Mouse (Mus musculus) hindbrain, embryonic 11.5 days (tissue): Measurements from ENCODE around the gene Rhox6. TPM values are rescaled to one million over a fixed set of nuclear protein-coding genes. Genes with fewer than 3 reads are reported as not detected.
A peak's percentile ranks its signal among the peaks of the same experiment; 100 is the strongest.
"Not testable (repeated sequence)": the region's sequence is repeated elsewhere in the genome, so short reads cannot be mapped to it uniquely, and the experiment has no call there.

Experiments
- ATAC-seq: fragments of 200-750 bp; cut with Nextera tagmentation; 2 replicates; pipeline ENCODE4 v1.8.0; 2017; ENCODE audit warnings: mild to moderate bottlenecking, moderate TSS enrichment, moderate library complexity; ENCODE audit not compliant: low FRiP score
- DNase-seq: peaks from one replicate; pipeline ENCODE4 v3.0.0-alpha.2; 2015; ENCODE audit warnings: low spot score
- H3K27ac ChIP-seq: fragments of 300-500 bp; sonication (generic); 2 replicates; pipeline ENCODE4 v1.5.1; 2014; ENCODE audit warnings: mild to moderate bottlenecking, low read depth, low read length
- H3K27me3 ChIP-seq: fragments of 300-500 bp; sonication (generic); 2 replicates; pipeline ENCODE4 v1.6.1; 2014; ENCODE audit warnings: mild to moderate bottlenecking, low read length, moderate library complexity, mixed read lengths; ENCODE audit not compliant: control insufficient read depth, insufficient read depth
- H3K36me3 ChIP-seq: fragments of 300-500 bp; sonication (generic); 2 replicates; pipeline ENCODE4 v1.6.1; 2014; ENCODE audit warnings: mild to moderate bottlenecking, low read length, moderate library complexity, mixed read lengths; ENCODE audit not compliant: control insufficient read depth, insufficient read depth
- H3K4me1 ChIP-seq: fragments of 300-500 bp; sonication (generic); replicated peaks from 2 replicates; pipeline ENCODE4 v1.6.1; 2014; ENCODE audit warnings: low read length, mixed read lengths; ENCODE audit not compliant: control insufficient read depth, insufficient read depth
- H3K4me2 ChIP-seq: fragments of 300-500 bp; sonication (generic); replicated peaks from 2 replicates; pipeline ENCODE4 v1.6.1; 2014; ENCODE audit warnings: mild to moderate bottlenecking, low read depth, low read length
- H3K4me3 ChIP-seq: fragments of 300-500 bp; sonication (generic); 2 replicates; pipeline ENCODE4 v1.5.1; 2014; ENCODE audit warnings: low read depth, low read length
- H3K9ac ChIP-seq: fragments of 300-500 bp; sonication (generic); 2 replicates; pipeline ENCODE4 v1.6.1; 2014; ENCODE audit warnings: low read depth, low read length
- H3K9me3 ChIP-seq: fragments of 300-500 bp; sonication (generic); 2 replicates; pipeline ENCODE4 v1.6.1; 2016; ENCODE audit warnings: low read length; ENCODE audit not compliant: control insufficient read depth
- WGBS: fragments of 180-500 bp; shearing (Covaris S2); extraction: QIAGEN DNeasy Blood & Tissue Kit; methylation state at CpG from one replicate; pipeline ENCODE4 v1.1.7; 2014; 5-methylcytosine and 5-hydroxymethylcytosine counted together
- polyA plus RNA-seq: library from polyadenylated mRNA; unstranded; fragments of >200 nt; fragmentation: Nextera tagmentation; extraction: Ambion mirVana; gene quantifications from 2 replicates; pipeline ENCODE4 v1.2.1, GENCODE M21; 2014

The Rhox6 gene
- not detected in 2 replicates for polyA plus RNA-seq

DNA sequence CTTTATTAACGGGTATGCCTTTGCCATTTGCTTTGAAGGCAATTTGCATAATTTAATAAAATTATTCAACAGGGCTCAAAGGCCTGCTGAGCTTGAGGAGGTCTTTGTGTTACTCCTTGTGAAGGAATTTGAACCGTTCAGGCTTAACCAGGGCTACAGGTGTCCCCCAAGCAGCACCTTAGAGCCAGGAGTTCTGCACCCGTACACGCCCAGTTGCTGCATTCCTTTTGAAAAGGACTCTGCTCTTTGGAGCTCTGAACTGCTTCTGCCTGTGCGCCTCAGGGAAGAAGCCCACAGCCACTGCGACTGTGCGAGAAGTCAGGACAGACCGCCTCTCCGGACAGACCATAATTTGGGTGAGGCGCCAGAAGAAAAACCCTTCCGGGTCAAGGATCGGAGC lies at the start of gene Rhox6:
TSS of gene Rhox6 (plus strand) at position 301 of the 400 bp plus-strand sequence.
- H3K9ac ChIP-seq, H3K4me3 ChIP-seq, H3K27ac ChIP-seq, H3K27me3 ChIP-seq, H3K4me2 ChIP-seq, ATAC-seq, H3K9me3 ChIP-seq, H3K36me3 ChIP-seq, H3K4me1 ChIP-seq, DNase-seq: not testable (repeated sequence)
- WGBS, result 89% methylated on average over 4 of the region's 12 CpGs

DNA sequence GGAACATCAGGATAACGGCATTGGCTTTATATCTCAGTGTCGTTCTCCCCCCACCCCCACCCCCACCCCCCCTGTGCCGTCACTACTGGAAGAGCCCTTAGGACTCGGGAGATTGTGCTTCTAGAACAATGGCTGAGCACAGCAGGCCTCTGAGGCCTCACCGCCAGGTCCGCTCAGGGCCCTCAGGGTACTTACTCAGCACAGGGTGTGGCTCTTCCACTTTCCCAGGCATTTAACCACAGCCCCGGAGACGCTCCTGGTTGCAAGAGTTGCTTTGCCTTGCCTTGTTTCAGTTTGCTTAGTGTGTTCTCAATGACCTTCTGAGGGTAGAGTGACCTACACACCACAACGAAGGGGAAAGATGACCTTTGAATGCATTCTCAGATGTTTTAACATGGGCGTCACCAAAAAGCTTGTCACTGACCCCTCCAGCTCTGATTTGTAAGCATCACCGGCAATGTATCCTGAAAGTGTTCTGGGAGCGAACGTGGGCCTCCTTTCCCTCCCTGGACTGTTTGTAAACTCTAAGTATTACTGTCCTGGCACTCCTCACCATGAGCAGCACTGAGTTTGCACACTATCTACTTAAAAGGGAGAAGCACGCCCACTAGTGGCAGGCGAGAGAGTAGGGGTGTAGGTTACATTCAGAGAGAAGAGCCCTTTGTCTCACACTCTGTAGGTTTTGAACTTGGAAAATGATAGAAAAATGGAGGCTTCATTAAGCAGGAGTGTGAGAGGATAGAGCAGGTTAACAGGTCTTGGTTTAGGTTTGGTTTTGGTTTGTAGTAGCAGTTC lies 19.2 kb upstream of the Rhox6 start:
- no peak overlapping the region for H3K4me3 ChIP-seq
- no peaks in the 10 kb centered on the region for H3K27me3 ChIP-seq
- ATAC-seq (no peak), DNase-seq (no peak)
- H3K9me3 ChIP-seq, result no peaks in the 10 kb centered on the region
- H3K4me1 ChIP-seq, result no peaks in the 10 kb centered on the region
- no peak overlapping the region for H3K4me2 ChIP-seq
- H3K27ac ChIP-seq, result no peak overlapping the region
- no peak overlapping the region for H3K9ac ChIP-seq
- 85% methylated on average over 15 of the region's 15 CpGs for WGBS
- H3K36me3 ChIP-seq, result no peaks in the 10 kb centered on the region

DNA sequence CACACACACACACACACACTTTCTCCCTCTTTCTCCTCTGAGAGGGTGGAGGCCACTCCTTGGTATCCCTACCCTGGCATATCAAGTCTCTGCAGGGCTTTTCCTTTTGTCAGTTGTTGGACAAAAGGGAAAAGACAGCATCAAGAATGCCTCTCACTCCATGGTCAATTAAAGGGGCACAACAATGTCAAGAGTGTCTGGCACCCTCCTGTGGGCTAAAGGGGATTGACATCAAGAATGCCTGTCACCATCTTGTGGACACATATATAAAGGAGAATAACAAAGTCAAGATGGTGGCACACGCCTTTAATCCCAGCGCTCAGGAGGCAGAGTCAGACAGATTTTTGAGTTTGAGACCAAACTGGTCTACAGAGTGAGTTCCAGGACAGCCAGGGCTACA lies 17.3 kb upstream of the Rhox6 start:
- Histone ChIP-seq H3K27ac (no peak overlapping the region), H3K4me3 (no peak overlapping the region), H3K36me3 (no peaks in the 10 kb centered on the region), H3K9me3 (no peaks in the 10 kb centered on the region), H3K4me1 (no peaks in the 10 kb centered on the region), H3K27me3 (no peaks in the 10 kb centered on the region), H3K9ac (no peak overlapping the region), H3K4me2 (no peak overlapping the region)
- no peak for DNase-seq
- ATAC-seq, result no peak
- WGBS, result 81% methylated on average over 2 of the region's 2 CpGs

- WGBS, result 28% methylated on average over 5 of the region's 5 CpGs
- Histone ChIP-seq H3K27me3 (no peaks in the 10 kb centered on the region), H3K9ac (no peak overlapping the region), H3K4me3 (no peak overlapping the region), H3K4me1 (no peaks in the 10 kb centered on the region), H3K36me3 (no peaks in the 10 kb centered on the region), H3K4me2 (no peak overlapping the region), H3K9me3 (no peaks in the 10 kb centered on the region), H3K27ac (no peak overlapping the region)
- ATAC-seq, result no peak
- DNase-seq, result peak; percentile 49
These were observed 15.5 kb upstream of the Rhox6 start for GRCm38 (mm10) chrX:37811179-37811578.

DNA sequence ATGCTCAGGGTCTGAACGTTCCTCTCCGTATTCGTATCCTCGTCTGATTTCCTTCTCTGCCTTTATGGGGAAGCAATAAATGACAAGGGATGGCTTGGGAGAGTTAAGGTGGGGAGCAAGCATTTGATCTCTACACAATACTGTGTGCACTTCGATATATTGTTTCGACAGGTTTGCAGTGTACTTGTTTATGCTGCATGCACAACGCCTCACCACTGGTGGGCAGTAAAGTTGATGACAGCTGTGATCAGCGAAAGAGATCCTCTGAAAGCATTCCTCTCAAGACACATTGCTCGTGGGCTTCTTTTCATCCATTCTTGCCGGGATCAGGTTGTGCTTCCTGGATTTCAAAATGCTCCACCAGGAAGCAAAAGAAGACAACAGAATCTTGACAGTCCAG lies 11.0 kb upstream of the Rhox6 start:
- Histone ChIP-seq H3K9me3 (no peaks in the 10 kb centered on the region), H3K27me3 (no peaks in the 10 kb centered on the region), H3K4me3 (no peak overlapping the region), H3K36me3 (no peaks in the 10 kb centered on the region), H3K4me1 (no peaks in the 10 kb centered on the region), H3K27ac (no peak overlapping the region), H3K9ac (no peak overlapping the region), H3K4me2 (no peak overlapping the region)
- ATAC-seq (no peak), DNase-seq (no peak)
- 77% methylated on average over 10 of the region's 10 CpGs for WGBS

- not testable (repeated sequence) for H3K4me1 ChIP-seq, H3K4me2 ChIP-seq, H3K9me3 ChIP-seq, H3K36me3 ChIP-seq, H3K27ac ChIP-seq, H3K4me3 ChIP-seq, H3K9ac ChIP-seq, DNase-seq, H3K27me3 ChIP-seq, ATAC-seq
- WGBS, result 75% methylated on average over 8 of the region's 8 CpGs
These were observed 4.7 kb downstream of the Rhox6 start, which contains the start of gene Rhox7a for GRCm38 (mm10) chrX:37831386-37831785. TSS of gene Rhox7a (plus strand) at chrX:37831686.

- DNase-seq (no peak), ATAC-seq (no peak)
- no peak overlapping the region for H3K4me2 ChIP-seq
- H3K4me1 ChIP-seq, result no peaks in the 10 kb centered on the region
- no peaks in the 10 kb centered on the region for H3K9me3 ChIP-seq
- 100% methylated on average over 2 of the region's 2 CpGs for WGBS
- H3K27ac ChIP-seq, result no peak overlapping the region
- H3K36me3 ChIP-seq, result no peaks in the 10 kb centered on the region
- no peak overlapping the region for H3K9ac ChIP-seq
- no peak overlapping the region for H3K4me3 ChIP-seq
- no peaks in the 10 kb centered on the region for H3K27me3 ChIP-seq
These were observed 44.9 kb downstream of the Rhox6 start for GRCm38 (mm10) chrX:37871641-37872040.

DNA sequence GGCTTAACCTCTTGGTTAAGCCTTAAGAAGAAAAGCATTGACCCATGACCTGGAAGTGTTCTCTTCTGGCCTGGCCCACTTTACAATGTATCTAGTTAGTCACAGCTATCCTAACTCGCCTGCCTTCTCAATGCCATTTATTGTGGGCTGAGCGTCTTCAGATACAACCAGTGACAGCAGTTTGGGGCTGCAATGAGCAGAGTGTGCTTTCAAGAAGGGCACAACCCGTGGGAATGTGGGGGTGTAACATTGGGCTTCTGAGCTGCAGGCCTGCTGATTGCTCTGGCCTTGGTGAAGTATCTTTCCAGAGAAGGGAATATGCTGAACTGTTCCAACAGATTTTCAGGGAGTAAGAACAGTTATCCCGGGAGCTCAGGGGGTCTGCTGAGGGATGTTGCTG lies 52.1 kb downstream of the Rhox6 start, which contains the start of gene Rhox8:
TSS of gene Rhox8 (minus strand) at position 101 of the 400 bp plus-strand sequence.
- ATAC-seq, result no peak
- H3K36me3 ChIP-seq, result no peaks in the 10 kb centered on the region
- H3K4me1 ChIP-seq, result no peaks in the 10 kb centered on the region
- WGBS, result 81% methylated on average over 4 of the region's 4 CpGs
- no peak for DNase-seq
- no peak within 1 kb of the TSS for H3K4me2 ChIP-seq
- H3K9me3 ChIP-seq, result no peaks in the 10 kb centered on the region
- H3K27me3 ChIP-seq, result no peaks in the 10 kb centered on the region
- H3K4me3 ChIP-seq, result no peak within 1 kb of the TSS
- H3K9ac ChIP-seq, result no peak within 1 kb of the TSS
- no peak within 1 kb of the TSS for H3K27ac ChIP-seq
